Mouse (Mus musculus): ENCODE data around the gene Hyal3.

DNA sequence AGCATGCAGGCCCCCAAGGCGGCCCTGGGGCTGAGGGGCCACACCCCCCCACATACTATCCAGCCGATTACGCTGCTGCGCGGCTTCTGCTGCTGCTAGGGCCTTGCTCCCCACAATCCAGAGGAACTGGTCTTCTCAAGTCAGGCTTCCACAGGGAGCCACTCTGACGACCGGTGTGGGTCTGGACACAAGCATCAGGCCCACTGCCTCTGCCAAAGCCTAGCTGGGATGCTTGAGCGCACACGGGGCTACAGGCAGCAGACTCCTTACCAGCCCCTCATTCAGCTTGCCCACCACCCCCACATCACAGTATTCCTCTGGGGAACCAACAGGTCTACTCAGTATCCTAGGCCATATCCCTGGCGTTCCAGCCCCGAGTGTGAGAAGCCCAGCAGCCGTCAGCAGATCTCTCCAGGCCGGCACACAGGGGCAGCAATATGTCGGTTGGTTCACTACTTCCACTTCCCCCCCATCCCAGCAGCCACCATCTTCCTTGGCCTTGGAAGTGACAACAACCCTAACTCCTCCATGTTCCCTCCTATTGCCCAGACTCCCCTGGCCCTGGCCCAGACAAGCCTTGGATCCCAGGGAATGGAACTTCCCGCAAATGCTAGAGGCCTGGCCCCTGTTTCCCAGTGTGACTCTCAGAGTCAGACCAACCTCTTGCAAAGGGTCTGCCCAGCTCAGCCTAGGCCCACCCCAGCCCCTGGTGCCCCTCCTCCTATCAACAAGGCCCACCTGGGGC lies 53.2 kb downstream of the Hyal3 start:
- TF ChIP-seq CTCF (IDR thresholded peaks at IDR 0.05; ENCODE audit: low read depth) (no peak), EP300 (optimal IDR thresholded peaks at IDR 0.05) (no peak)

Data from stomach, postnatal 0 days (tissue).